Mouse (Mus musculus) urinary bladder, postnatal 25 days (tissue): ENCODE measurements around the gene Brpf3.
"Not testable (repeated sequence)": the region's sequence is repeated elsewhere in the genome, so short reads cannot be mapped to it uniquely, and the experiment has no call there.

Experiments used
- DNase-seq: peaks from one replicate; pipeline ENCODE4 v3.0.0; 2022; ENCODE audit warnings: low spot score

Brpf3 gene

GRCm38 (mm10) chr17:28827665-28828231 lies 26.9 kb downstream of the Brpf3 start:
- no peak for DNase-seq

GRCm38 (mm10) chr17:28829120-28829519 lies 28.2 kb downstream of the Brpf3 start:
- DNase-seq = no peak

- DNase-seq = no peak
These were observed 30.2 kb downstream of the Brpf3 start for GRCm38 (mm10) chr17:28831065-28831464.

- no peak for DNase-seq
These were observed 31.1 kb downstream of the Brpf3 start for GRCm38 (mm10) chr17:28832040-28832439.

GRCm38 (mm10) chr17:28832875-28833274 lies 32.0 kb downstream of the Brpf3 start:
- DNase-seq = no peak

GRCm38 (mm10) chr17:28834676-28835075 lies 33.8 kb downstream of the Brpf3 start:
- DNase-seq = no peak

GRCm38 (mm10) chr17:28837840-28838239 lies 37.0 kb downstream of the Brpf3 start:
- no peak for DNase-seq

- DNase-seq = not testable (repeated sequence)
These were observed 41.1 kb downstream of the Brpf3 start for GRCm38 (mm10) chr17:28841947-28842346.

- DNase-seq = no peak
These were observed 42.8 kb downstream of the Brpf3 start for GRCm38 (mm10) chr17:28843665-28844064.

- no peak for DNase-seq
These were observed 46.2 kb downstream of the Brpf3 start for GRCm38 (mm10) chr17:28846974-28847617.

GRCm38 (mm10) chr17:28850511-28850910 lies 49.6 kb downstream of the Brpf3 start:
- DNase-seq = no peak

- DNase-seq = no peak
These were observed 53.5 kb downstream of the Brpf3 start for GRCm38 (mm10) chr17:28854377-28854776.

GRCm38 (mm10) chr17:28855166-28855885 lies 54.4 kb downstream of the Brpf3 start:
- DNase-seq = peak; percentile 26

- DNase-seq = no peak
These were observed 55.1 kb downstream of the Brpf3 start for GRCm38 (mm10) chr17:28856030-28856429.

GRCm38 (mm10) chr17:28858205-28858604 lies 57.3 kb downstream of the Brpf3 start, which contains the start of gene Pnpla1:
Pnpla1 (plus strand) TSS chr17:28858411.
- DNase-seq = no peak

- no peak for DNase-seq
These were observed 63.0 kb downstream of the Brpf3 start for GRCm38 (mm10) chr17:28863926-28864325.

GRCm38 (mm10) chr17:28864464-28864863 lies 63.6 kb downstream of the Brpf3 start:
- DNase-seq = no peak

- DNase-seq = no peak
These were observed 66.0 kb downstream of the Brpf3 start for GRCm38 (mm10) chr17:28866921-28867320.

GRCm38 (mm10) chr17:28867381-28867780 lies 66.5 kb downstream of the Brpf3 start:
- no peak for DNase-seq

- no peak for DNase-seq
These were observed 68.7 kb downstream of the Brpf3 start for GRCm38 (mm10) chr17:28869412-28870110.

- DNase-seq = no peak
These were observed 69.5 kb downstream of the Brpf3 start for GRCm38 (mm10) chr17:28870435-28870834.

GRCm38 (mm10) chr17:28871831-28872230 lies 70.9 kb downstream of the Brpf3 start:
- DNase-seq = no peak

- no peak for DNase-seq
These were observed 71.4 kb downstream of the Brpf3 start for GRCm38 (mm10) chr17:28872322-28872721.
